Mouse (Mus musculus): ENCODE measurements around the gene Ankk1. TPM values are rescaled to one million over a fixed set of nuclear protein-coding genes. Genes with fewer than 3 reads are reported as not detected.

Gene Ankk1
- polyA plus RNA-seq, 1 experiment from 2014 or later: not detected

Other genes starting within 250 kb of the Ankk1 start
- gene Gm4894, start 176.5 kb downstream of the Ankk1 start, polyA plus RNA-seq (2014; fragmentation: Nextera tagmentation; extraction: Ambion mirVana): not detected in 2 replicates
- 0.15 TPM in 1 of 2 replicates, not detected in the other for gene Drd2, start 86.4 kb downstream of the Ankk1 start, polyA plus RNA-seq (2014; fragmentation: Nextera tagmentation; extraction: Ambion mirVana)
- 1.8 and 2.4 TPM in 2 replicates for gene Ttc12, start 59.2 kb upstream of the Ankk1 start, polyA plus RNA-seq (2014; fragmentation: Nextera tagmentation; extraction: Ambion mirVana)

All from heart, embryonic 14.5 days (tissue).